ENCODE assay signal across 19 mouse cellular contexts in genomic region chr9:94333450-94333849, GRCm38 (mm10).
DNase-seq lines count a peak whose midpoint lies in the region; ATAC-seq and TF ChIP-seq lines count a peak whose summit lies in the region.
"Had no signal": no experiment of that assay in that cellular context is flagged by ENCODE, and none has a peak within 500 bp of the region (broad histone marks: within the 10 kb centered on the region; RNA-seq: fewer than 3 reads in every experiment).

No protein-coding gene starts in this region.

- H3K36me3 ChIP-seq in embryonic facial prominence, embryonic 13.5 days = no peaks in the 10 kb centered on the region
- no peaks in the 10 kb centered on the region for H3K36me3 ChIP-seq in embryonic facial prominence, embryonic 10.5 days (replicated peaks)
- H3K36me3 ChIP-seq in stomach, embryonic 16.5 days (ENCODE audit: control insufficient read depth, insufficient read depth, low read length) = no peaks in the 10 kb centered on the region
- no peaks in the 10 kb centered on the region for H3K36me3 ChIP-seq in stomach, postnatal 0 days (ENCODE audit: control insufficient read depth, insufficient read depth, low read length)
- H3K36me3 ChIP-seq: forebrain, embryonic 12.5 days; heart, embryonic 12.5 days; hindbrain, embryonic 10.5 days; intestine, embryonic 15.5 days had no signal

- no peak for ATAC-seq in embryonic facial prominence, embryonic 13.5 days (ENCODE audit: insufficient number of reproducible peaks, insufficient read depth, low FRiP score, low TSS enrichment, low read depth)
- ATAC-seq in stomach, embryonic 16.5 days (ENCODE audit: insufficient read depth, low FRiP score) = no peak
- no peak for ATAC-seq in stomach, postnatal 0 days (ENCODE audit: low FRiP score, low TSS enrichment)
- ATAC-seq: forebrain, embryonic 16.5 days; intestine, embryonic 15.5 days; Patski had no signal

- H3K27ac ChIP-seq in embryonic facial prominence, embryonic 13.5 days = peak overlapping the region; percentile 23; the same call in 1 of the 2 replicates
- H3K27ac ChIP-seq in embryonic facial prominence, embryonic 10.5 days (replicated peaks) = no peak overlapping the region
- 0 out of 2 replicates have a peak overlapping the region, but pooled peaks have one; percentile 10 for H3K27ac ChIP-seq in stomach, embryonic 16.5 days (ENCODE audit: low read length)
- no peak overlapping the region for H3K27ac ChIP-seq in stomach, postnatal 0 days (replicated peaks)
- H3K27ac ChIP-seq: forebrain, embryonic 12.5 days; hindbrain, embryonic 10.5 days; hindbrain, embryonic 14.5 days; intestine, embryonic 15.5 days had no signal

- no peak for TF ChIP-seq EP300 in stomach, postnatal 0 days (optimal IDR thresholded peaks at IDR 0.05)

- DNase-seq in embryonic facial prominence, embryonic 10.5 days (ENCODE audit: low spot score) = no peak
- no peak for DNase-seq in stomach, postnatal 0 days (ENCODE audit: low spot score)
- peak; percentile 5 for DNase-seq in NIH3T3 (ENCODE audit: low read depth)
- DNase-seq in testis, postnatal 14 days (ENCODE audit: low spot score) = no peak
- DNase-seq in frontal cortex, postnatal 25 days (ENCODE audit: low spot score in 2 of 2) = no peak
- DNase-seq: adrenal gland, adult 2 months; adrenal gland, postnatal 25 days; cerebellum, adult 2 months; cerebellum, postnatal 10 days; gastrocnemius, postnatal 14 days had no signal

- WGBS in embryonic facial prominence, embryonic 13.5 days = 52% methylated on average over 5 of the region's 5 CpGs
- 85% methylated on average over 5 of the region's 5 CpGs for WGBS in embryonic facial prominence, embryonic 10.5 days
- 49% methylated on average over 5 of the region's 5 CpGs for WGBS in stomach, embryonic 16.5 days
- 44% methylated on average over 5 of the region's 5 CpGs for WGBS in stomach, postnatal 0 days

- H3K4me1 ChIP-seq in embryonic facial prominence, embryonic 13.5 days = no peaks in the 10 kb centered on the region
- H3K4me1 ChIP-seq in embryonic facial prominence, embryonic 10.5 days = no peaks in the 10 kb centered on the region
- no peaks in the 10 kb centered on the region for H3K4me1 ChIP-seq in stomach, embryonic 16.5 days (ENCODE audit: control insufficient read depth, insufficient read depth, low read length)
- H3K4me1 ChIP-seq in stomach, postnatal 0 days (replicated peaks; ENCODE audit: control insufficient read depth, insufficient read depth) = no peaks in the 10 kb centered on the region
- H3K4me1 ChIP-seq: forebrain, embryonic 12.5 days; heart, embryonic 12.5 days; hindbrain, embryonic 10.5 days; intestine, embryonic 15.5 days had no signal

- no peak overlapping the region for H3K9ac ChIP-seq in embryonic facial prominence, embryonic 13.5 days
- no peak overlapping the region for H3K9ac ChIP-seq in stomach, embryonic 16.5 days (ENCODE audit: low read length)
- H3K9ac ChIP-seq in stomach, postnatal 0 days (ENCODE audit: low read length) = no peak overlapping the region
- H3K9ac ChIP-seq: forebrain, embryonic 12.5 days; heart, embryonic 12.5 days; hindbrain, embryonic 14.5 days; intestine, embryonic 15.5 days had no signal

- no peak overlapping the region for H3K4me2 ChIP-seq in embryonic facial prominence, embryonic 13.5 days
- H3K4me2 ChIP-seq in stomach, embryonic 16.5 days (ENCODE audit: low read depth, low read length) = no peak overlapping the region
- no peak overlapping the region for H3K4me2 ChIP-seq in stomach, postnatal 0 days (replicated peaks; ENCODE audit: low read depth)
- H3K4me2 ChIP-seq: forebrain, embryonic 12.5 days; heart, embryonic 12.5 days; hindbrain, embryonic 14.5 days; intestine, embryonic 15.5 days had no signal

- H3K4me3 ChIP-seq in embryonic facial prominence, embryonic 13.5 days = no peak overlapping the region
- H3K4me3 ChIP-seq in embryonic facial prominence, embryonic 10.5 days = no peak overlapping the region
- H3K4me3 ChIP-seq in stomach, embryonic 16.5 days (replicated peaks; ENCODE audit: low read length) = no peak overlapping the region
- H3K4me3 ChIP-seq in stomach, postnatal 0 days (ENCODE audit: low read depth, low read length) = no peak overlapping the region
- H3K4me3 ChIP-seq: forebrain, embryonic 12.5 days; heart, embryonic 12.5 days; hindbrain, embryonic 10.5 days; intestine, embryonic 15.5 days had no signal

- no peaks in the 10 kb centered on the region for H3K27me3 ChIP-seq in embryonic facial prominence, embryonic 13.5 days
- H3K27me3 ChIP-seq in embryonic facial prominence, embryonic 10.5 days (replicated peaks; ENCODE audit: low read depth, poor library complexity, severe bottlenecking) = no peaks in the 10 kb centered on the region
- no peaks in the 10 kb centered on the region for H3K27me3 ChIP-seq in stomach, embryonic 16.5 days (ENCODE audit: control insufficient read depth, insufficient read depth, low read length)
- no peaks in the 10 kb centered on the region for H3K27me3 ChIP-seq in stomach, postnatal 0 days (ENCODE audit: control insufficient read depth, insufficient read depth, low read length)
- H3K27me3 ChIP-seq: forebrain, embryonic 12.5 days; heart, embryonic 12.5 days; intestine, embryonic 15.5 days; Patski had no signal

- H3K9me3 ChIP-seq in embryonic facial prominence, embryonic 13.5 days = no peaks in the 10 kb centered on the region
- H3K9me3 ChIP-seq in embryonic facial prominence, embryonic 10.5 days = no peaks in the 10 kb centered on the region
- no peaks in the 10 kb centered on the region for H3K9me3 ChIP-seq in stomach, embryonic 16.5 days (replicated peaks; ENCODE audit: control insufficient read depth, low read length)
- no peaks in the 10 kb centered on the region for H3K9me3 ChIP-seq in stomach, postnatal 0 days (ENCODE audit: control insufficient read depth, low read length)
- H3K9me3 ChIP-seq: forebrain, embryonic 12.5 days; heart, embryonic 12.5 days; hindbrain, embryonic 10.5 days; intestine, embryonic 15.5 days had no signal

- TF ChIP-seq CTCF in stomach, postnatal 0 days (IDR thresholded peaks at IDR 0.05; ENCODE audit: low read depth) = no peak

Comparison
In these comparisons a context has a peak if more than half of its experiments do, and no peak if none do; other contexts are left out.
1. H3K27ac ChIP-seq: peak in embryonic facial prominence, embryonic 13.5 days (single experiment) and stomach, embryonic 16.5 days (single experiment); none in embryonic facial prominence, embryonic 10.5 days (single experiment) and stomach, postnatal 0 days (single experiment).